Mouse (Mus musculus) bone marrow macrophage, adult 2 months (primary cell): Measurements from ENCODE around the gene Sbk1.

Experiments
- CTCF ChIP-seq: IDR thresholded peaks from 2 replicates; pipeline ENCODE4 v1.5.1; 2012; ENCODE audit warnings: low read depth, mild to moderate bottlenecking, low read length, moderate library complexity
- POLR2A ChIP-seq: IDR thresholded peaks from 2 replicates; pipeline ENCODE4 v1.6.1; 2012; ENCODE audit warnings: mild to moderate bottlenecking, low read depth, low read length, borderline replicate concordance

DNA sequence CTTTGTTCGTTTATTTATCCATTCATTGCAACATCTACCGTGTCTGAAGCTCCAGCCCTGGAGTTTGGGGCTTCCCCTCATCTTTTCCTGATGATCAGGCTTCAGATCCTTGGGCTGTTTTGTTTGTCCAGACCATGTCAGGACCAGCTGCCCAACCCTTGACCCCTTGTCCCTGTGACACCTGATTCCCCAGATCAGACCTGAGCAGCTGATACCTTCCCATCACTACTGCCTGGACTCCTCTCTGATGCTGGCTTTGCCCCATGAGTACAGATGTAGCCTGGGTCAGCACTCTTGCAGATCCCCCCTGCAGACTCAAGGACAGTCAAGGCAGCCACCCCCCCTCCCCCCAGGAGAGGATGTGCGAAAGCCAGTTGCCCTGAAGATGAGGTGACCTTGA is 1.7 kb downstream of the Sbk1 start:
- TF ChIP-seq POLR2A (no peak), CTCF (no peak)
